Mouse (Mus musculus): ENCODE results near the gene Olfr1440.

Olfr1440 gene

DNA sequence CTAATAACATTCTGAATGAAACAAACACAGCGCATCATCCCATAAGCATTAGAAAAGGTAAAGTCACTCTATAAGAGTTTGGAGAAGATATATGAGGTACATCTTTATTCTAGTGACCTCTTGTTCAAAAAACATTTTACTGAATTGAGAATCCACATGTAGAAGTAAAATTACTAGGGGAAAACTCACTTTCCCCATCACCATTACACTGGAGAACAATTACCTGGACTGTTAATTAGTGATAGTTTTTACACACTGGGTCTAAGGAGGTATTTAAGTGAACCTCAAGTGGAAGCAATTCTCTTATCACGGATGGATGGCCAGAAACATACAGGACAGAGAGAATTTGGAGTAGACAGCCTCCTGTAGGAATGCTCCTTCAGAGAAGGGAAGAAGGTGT is at the start of gene Olfr1440:
Gene Olfr1440 (plus strand): TSS at position 301 of the 400 bp plus-strand sequence.
- no peak for DNase-seq (ENCODE audit: low spot score)

- DNase-seq (ENCODE audit: low spot score) = no peak
These were observed 14.1 kb upstream of the Olfr1440 start for GRCm38 (mm10) chr19:12373004-12373403.

DNA sequence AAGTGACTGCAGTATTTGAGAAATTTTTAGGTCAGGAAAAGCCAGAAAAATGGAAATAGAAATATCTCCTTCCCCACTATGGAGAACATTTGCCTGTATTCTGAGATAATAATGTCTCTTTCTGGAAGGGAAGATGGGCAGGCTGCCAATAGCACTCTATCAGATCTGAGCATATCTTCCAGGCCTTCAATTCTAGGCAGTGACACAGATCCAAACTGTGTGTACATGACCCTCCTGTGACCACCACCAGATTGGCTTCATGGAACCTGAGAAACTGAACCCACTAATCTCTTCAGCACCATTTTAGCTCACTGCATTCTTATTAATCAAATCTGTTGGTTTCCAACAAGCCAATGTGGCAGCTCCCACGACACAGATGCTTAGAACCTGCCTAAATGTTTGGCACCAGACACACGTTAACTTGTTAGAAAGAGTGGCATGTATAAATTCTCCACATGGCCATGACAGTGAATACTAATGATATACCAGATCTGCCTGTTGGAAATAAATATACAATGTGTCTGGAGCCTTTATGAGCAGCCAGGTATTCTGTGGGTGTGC is 12.5 kb upstream of the Olfr1440 start:
- peak; percentile 71 for DNase-seq (ENCODE audit: low spot score)

- no peak for DNase-seq (ENCODE audit: low spot score)
These were observed 26.7 kb downstream of the Olfr1440 start for GRCm38 (mm10) chr19:12413737-12414136.

- DNase-seq (ENCODE audit: low spot score) = no peak
These were observed 30.3 kb downstream of the Olfr1440 start, which contains the start of gene Olfr1441 for GRCm38 (mm10) chr19:12417361-12417760. Gene Olfr1441, plus strand, starts transcription at chr19:12417433.

DNA sequence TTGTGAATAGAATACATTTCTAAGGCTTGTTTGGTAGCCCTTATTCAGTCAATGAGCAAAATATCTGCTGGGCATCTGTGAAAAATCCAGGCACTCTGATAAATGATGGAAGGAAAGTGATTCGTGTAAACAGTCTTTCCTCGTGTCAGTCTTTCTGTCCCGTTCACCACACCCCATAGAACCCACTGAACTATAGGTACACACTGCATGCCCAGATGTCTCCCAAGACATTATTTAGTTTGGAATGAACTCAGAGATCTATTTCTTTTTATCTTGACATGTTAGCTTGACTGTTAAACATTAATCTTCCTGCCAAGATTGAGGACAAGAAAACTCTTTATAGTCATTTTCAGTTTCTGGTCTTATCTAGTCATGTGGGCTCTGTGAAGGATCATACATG is 31.2 kb downstream of the Olfr1440 start:
- DNase-seq (ENCODE audit: low spot score) = no peak

DNA sequence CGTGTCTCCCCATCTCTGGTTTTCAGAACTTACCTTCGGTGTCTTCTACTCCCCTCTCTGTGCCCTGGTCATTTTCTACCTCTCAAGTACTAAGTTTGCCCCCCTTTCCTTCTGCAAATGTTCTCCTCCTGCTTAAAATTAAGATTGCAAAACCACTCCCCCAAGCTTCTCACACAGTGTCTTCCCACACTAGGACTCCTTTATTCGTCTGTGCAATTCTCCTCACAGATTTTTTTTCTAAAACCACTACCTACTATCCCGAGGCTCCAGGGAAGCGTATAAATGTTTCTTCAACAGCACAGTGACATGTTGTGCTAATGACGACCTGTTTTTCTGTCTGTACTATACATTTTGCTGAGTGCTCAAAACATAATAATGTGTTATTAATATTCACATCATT is 33.5 kb downstream of the Olfr1440 start:
- DNase-seq (ENCODE audit: low spot score) = no peak

- no peak for DNase-seq (ENCODE audit: low spot score)
These were observed 34.6 kb downstream of the Olfr1440 start for GRCm38 (mm10) chr19:12421680-12422079.

- no peak for DNase-seq (ENCODE audit: low spot score)
These were observed 40.0 kb downstream of the Olfr1440 start for GRCm38 (mm10) chr19:12427101-12427500.

GRCm38 (mm10) chr19:12427605-12428004 is 40.5 kb downstream of the Olfr1440 start, which contains the start of gene Pfpl:
Gene Pfpl, plus strand, starts transcription at chr19:12427905.
- DNase-seq (ENCODE audit: low spot score) = no peak

DNA sequence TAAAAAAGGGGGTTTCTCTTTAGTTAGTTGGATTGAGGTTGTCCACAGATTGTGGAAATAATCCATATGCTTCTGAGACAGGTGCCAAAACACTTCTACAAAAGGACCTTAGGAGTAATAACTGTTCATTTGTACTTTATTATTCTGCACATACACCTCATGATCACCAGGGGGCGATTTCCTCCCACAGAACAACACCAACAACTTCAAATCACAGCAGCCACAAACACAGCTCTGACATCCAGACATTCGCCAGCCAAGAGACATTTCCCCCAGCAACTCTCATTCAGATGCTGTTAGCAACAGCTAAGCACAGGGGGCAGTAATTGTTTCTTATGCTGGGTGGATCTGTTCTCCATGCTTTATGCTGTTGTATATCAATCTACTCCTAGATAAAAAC is 46.0 kb downstream of the Olfr1440 start:
- DNase-seq (ENCODE audit: low spot score) = peak; percentile 61

DNA sequence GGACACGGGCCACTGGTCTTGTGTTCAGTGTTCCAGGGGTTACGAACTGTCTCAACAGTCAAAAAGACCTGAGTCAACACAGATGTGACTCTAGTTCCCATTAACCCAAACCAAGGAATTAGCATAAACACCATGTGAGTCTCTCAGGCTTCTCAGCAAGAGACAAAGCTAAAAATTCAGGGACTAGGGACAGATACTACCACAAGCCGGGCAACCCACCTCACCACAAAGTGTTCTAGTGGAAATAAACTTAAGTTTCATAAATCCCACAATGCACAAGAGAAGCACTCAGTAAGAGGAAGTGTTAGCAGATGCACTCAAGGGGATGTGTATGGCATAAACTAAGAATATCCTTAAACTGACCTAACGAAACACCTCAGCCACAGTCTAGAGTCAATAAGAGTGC is 47.9 kb downstream of the Olfr1440 start:
- no peak for DNase-seq (ENCODE audit: low spot score)

DNA sequence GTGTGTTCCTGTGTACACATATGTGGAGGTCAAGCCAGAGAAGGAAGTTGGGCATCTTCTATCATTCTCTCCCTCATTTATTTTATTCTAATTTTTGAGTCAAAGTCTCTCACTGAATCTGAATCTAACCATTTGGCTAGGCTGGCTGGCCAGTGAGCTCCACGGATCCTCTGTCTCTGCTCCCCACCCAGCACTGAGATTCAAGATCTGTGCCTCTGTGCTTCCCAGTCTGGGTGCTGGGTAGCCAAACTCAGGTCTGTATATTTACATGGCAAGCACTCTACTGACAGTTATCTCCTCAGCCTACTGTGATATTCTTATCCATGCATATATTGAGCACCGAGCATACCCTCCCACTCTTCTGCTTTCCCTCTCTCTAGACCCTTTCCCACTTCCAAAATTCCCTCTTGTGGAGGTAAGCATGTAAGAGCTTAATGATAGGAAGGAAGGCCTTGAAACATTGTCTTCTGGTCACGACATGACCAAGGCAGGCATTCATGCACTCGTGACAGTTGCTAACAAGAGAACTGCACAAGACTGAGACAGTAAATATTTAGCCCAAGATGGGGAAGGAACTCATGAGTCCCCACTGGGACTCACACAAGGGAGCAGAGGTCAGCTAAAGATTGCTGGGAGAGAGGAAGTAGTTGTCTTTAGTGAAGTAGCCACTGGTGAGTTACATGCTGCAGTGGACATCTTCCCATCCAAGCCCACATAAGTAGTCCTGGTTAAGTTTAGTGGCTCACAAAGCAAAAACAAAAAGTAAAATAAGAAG is 48.9 kb downstream of the Olfr1440 start:
- no peak for DNase-seq (ENCODE audit: low spot score)

DNA sequence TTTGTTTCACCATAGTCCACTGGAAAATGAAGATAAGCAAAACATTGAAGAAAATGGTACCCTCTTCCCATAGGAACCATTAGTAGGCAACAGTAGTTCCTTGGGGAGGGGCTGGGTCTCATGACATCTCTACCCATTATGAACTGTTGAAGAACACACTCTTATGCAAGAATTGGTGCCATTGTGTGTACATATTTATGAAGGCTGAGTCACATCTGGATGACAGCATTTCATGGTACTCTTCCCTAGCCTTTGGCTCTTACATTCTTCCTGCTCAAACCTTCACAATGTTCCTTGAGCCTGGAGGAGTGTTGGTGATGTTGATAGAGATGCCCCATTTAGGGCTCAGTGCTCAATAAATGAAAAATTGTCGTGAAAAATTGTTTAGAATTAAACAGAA is 52.5 kb downstream of the Olfr1440 start:
- no peak for DNase-seq (ENCODE audit: low spot score)

GRCm38 (mm10) chr19:12440103-12440725 is 53.1 kb downstream of the Olfr1440 start:
- no peak for DNase-seq (ENCODE audit: low spot score)

- DNase-seq (ENCODE audit: low spot score) = no peak
These were observed 55.5 kb downstream of the Olfr1440 start for GRCm38 (mm10) chr19:12442560-12442959.

GRCm38 (mm10) chr19:12445014-12445413 is 57.9 kb downstream of the Olfr1440 start:
- DNase-seq (ENCODE audit: low spot score) = no peak
